Mouse (Mus musculus): Measurements from ENCODE around the gene Zscan20.
"Not testable (repeated sequence)": the region's sequence is repeated elsewhere in the genome, so short reads cannot be mapped to it uniquely, and the experiment has no call there.

Gene Zscan20

DNA sequence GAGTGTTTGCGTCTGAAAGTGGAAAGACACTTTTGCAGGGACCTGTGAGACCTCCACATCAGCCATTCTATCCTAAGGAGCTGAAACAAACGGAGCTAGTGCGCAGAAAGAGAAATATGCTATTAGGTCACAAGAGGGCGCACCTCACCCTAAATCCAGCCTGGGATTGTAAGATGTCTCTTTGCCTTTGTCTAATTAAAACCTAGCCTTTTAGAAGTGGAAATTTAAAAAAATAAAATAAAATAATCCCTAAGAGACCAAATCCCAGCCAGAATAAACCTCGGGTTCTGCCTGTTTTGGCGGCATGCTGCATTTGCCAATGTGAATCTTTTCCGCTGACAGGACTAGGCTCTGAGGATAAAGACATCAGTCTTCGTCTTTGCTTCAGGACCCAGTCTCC is 3.4 kb upstream of the Zscan20 start:
- peak; percentile 53 to 67 for DNase-seq

DNA sequence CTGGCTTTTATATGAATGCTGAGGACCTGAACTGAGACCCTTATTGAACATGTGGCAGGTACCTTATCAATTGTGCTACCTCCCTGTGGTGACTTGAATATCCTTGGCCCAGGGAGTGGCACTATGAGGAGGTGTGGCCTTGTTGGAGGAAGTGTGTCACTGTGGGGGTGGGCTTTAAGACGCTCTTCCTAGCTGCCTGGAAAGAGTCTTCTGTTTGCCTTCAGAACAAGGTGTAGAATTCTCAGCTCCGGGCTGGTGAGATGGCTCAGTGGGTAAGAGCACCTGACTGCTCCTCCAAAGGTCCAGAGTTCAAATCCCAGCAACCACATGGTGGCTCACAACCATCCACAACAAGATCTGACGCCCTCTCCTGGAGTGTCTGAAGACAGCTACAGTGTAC is 1.8 kb upstream of the Zscan20 start:
- DNase-seq, result not testable (repeated sequence)

DNA sequence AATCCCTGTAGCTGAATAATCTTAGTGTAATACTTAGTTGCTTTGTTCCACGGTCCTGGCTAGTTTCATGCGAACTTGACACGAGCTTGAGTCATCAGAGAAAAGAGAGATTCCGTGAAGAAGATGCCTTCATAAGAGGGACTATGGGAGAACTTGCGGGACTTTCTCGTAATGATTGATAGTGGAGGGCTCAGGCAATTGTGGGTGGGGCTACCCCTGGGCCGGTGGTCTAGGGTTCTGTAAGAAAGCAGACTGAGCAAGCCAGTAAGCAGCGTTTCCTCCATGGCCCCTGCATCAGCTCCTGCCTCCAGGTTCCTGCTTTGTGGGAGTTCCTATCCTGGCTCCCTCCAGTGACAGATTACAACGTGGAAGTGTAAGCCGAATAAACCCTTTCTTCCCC is 808 bp upstream of the Zscan20 start:
- DNase-seq, result peak in 1 of 2 experiments; percentile 10

- peak in 1 of 2 experiments; percentile 12 for DNase-seq
These were observed 498 bp downstream of the Zscan20 start for GRCm38 (mm10) chr4:128609276-128609924.

DNA sequence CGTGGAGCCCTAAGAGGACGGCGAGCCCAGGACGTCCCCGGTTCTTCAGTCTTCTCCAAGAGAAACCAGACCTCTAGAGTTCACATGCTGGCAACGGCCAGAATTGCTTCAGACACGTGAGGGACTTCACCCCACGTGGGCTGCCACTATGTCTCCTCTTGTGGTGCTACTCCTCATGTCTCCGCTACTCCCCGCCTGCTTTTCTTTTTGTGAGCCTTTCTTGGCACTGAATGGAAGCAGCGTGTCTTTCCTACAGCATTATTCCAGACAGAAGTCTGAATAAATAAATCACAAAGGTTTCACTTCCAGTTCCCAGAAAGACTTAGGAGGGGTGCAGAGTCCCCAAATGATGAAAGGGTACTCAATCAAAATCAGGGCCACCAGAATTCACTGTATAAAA is 2.2 kb downstream of the Zscan20 start:
- DNase-seq, result no peak

DNA sequence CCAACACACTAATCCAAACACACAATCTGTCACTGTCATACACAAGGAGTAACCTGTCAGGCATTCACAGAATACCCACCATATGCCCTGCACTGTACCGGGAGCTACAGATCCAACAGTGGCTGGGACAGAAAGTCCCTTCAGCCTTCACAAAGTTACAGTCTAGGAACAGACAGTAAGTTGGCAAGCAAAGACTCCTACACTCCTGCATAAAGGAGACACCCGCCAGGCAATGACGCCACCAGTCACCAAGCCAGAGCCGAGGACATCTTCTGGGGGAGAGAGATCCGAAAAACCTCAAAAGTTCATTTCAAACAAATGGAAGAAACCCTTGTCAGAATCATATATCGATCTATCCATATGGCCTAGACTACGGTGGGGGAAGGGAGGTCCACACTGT is 3.3 kb downstream of the Zscan20 start:
- DNase-seq, result no peak

GRCm38 (mm10) chr4:128597801-128598560 is 11.9 kb downstream of the Zscan20 start:
- DNase-seq, result no peak

DNA sequence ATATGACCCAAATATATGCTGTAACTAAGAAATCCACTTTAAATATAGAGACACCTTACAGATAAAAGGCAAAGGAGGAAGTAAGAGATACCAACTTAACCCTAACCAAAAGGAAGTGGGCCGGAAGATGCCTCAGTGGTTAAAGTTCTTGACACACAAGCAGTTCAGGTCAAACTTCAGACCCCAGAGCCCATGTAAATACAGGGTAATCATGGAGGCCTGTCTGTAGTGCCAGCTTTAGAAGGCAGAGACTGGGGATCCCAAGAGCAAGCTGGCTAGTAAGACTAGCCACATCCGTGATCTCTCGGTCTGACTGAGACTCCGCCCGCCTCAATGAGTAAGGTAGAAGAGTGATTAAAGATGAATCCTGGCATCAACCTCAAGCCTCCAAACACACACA is 15.8 kb downstream of the Zscan20 start:
- DNase-seq, result no peak

GRCm38 (mm10) chr4:128593286-128593685 is 16.6 kb downstream of the Zscan20 start:
- DNase-seq, result no peak

DNA sequence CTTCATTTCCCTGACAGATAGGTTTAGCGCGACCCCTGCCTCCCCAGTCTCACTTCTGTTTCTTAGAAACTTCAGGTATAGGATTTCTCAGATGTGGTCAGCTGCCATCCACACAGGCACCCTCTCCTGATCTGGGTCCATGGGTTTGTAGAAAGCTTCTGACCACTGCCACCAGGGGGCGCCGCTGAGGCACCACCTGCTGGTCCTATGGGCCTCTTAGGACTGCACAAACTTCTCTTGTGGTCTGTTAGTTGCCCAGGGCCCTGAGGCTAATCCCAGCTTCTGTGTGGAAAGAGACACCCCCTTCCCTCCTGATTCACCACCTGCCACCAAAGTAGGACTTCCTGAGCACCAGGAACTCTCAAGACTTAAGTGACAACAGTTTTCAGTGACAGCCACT is 30.7 kb downstream of the Zscan20 start:
- DNase-seq, result no peak

DNA sequence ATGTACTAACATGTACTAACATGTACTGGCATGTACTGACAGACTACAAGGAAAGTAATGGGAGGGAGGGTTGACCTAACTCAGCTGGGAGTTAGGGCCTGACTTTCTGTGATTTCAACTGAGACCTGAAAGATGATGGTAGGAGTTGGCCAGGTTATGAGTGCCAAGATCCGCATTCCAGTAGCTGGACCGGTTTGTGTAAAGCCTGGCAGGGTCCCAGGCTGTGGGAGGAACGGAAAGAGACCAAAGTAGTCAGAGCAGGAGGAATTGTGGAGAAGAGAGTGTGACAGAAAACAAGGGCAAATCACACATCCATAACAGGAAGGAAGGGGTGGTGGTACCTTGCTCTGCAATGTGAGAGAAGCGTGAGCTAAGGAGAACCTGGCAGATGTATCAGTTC is 34.1 kb downstream of the Zscan20 start:
- DNase-seq, result no peak

- DNase-seq, result no peak
These were observed 49.6 kb downstream of the Zscan20 start for GRCm38 (mm10) chr4:128560327-128560726.

DNA sequence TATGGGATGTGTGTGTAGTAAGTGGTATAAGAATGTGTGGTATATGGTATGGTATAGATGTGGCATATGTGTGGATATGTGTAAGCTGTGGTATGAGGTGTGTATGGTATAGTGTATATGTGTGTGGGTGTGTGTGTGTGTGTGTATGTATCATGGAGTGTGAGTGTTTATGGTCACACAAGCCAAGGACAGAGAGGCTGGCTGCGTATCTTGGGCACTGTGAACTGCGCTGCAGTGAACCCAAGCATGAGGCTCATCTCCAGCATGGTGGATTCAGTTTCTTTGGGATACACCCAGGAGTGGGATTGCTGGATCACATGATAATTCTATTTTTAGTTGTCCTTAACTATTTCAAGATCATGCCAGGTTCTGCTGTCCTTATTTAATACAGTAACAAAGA is 55.7 kb downstream of the Zscan20 start:
- DNase-seq, result no peak

DNA sequence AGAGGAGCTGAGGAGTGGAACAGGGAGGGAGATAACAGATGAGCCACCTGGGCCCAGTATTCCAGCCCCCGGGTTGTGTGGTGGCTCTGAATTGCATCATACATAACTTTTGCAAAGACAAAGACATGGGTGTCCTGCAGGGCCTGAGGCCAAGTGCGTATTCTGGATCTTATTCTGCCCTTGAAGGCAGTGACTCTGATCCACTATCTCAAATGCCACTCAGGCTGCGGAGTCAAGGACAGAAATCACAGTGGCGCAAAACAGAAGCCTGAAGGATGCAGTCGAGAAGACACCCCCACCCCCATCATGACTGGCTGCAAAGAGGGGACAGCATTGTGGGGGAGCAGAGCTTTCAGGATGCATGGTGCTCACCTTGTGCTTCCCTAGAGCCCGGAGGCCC is 59.1 kb downstream of the Zscan20 start:
- no peak for DNase-seq

DNA sequence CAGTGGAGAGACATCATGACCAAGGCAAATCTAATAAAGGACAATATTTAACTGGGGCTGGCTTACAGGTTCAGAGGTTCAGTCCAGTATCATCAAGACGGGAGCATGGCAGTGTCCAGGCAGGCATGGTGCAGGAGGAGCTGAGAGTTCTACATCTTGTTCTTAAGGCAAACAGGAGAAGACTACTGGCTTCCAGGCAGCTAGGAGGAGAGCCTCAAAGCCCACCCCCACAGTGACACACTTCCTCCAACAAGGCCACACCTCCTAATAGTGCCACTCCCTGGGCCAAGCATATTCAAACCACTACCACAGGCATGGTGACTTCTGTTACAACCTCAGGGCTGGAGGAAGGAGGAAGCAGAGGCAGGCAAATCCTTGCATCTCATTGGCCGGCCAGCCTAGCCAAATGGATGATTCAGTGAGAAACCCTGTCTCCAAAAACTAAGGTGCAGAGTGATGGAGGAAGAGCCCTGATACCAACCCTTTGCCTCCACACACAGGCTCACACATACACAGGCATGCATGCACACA is 65.9 kb downstream of the Zscan20 start:
- DNase-seq, result not testable (repeated sequence)

- peak; percentile 26 to 37 for DNase-seq
These were observed 66.5 kb downstream of the Zscan20 start for GRCm38 (mm10) chr4:128543378-128543777.
